Mouse (Mus musculus): Measurements from ENCODE around the gene Fbxw20.
"Not testable (repeated sequence)": the region's sequence is repeated elsewhere in the genome, so short reads cannot be mapped to it uniquely, and the experiment has no call there.

The Fbxw20 gene

DNA sequence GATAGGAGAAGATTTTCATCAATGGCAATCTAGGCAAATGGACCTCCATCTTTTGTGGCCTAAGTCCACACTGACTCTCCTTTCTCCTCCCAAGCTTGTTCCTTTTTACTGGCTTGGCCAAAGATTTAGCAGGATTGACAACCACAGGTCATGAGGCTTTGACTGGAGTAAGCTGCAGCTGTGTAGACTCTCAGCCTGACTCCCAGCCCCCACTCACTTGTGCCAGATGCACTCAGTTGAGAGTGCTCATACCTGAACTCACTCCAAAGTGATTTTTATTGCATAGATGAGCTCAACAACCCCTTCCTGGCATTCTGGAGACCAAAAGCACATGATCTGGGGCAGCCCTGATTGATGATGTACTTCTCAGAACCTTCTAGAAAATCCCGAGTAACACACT, at the start of gene Fbxw20:
Gene Fbxw20 (minus strand): TSS at position 101 of the 400 bp plus-strand sequence.
- DNase-seq: no peak

DNA sequence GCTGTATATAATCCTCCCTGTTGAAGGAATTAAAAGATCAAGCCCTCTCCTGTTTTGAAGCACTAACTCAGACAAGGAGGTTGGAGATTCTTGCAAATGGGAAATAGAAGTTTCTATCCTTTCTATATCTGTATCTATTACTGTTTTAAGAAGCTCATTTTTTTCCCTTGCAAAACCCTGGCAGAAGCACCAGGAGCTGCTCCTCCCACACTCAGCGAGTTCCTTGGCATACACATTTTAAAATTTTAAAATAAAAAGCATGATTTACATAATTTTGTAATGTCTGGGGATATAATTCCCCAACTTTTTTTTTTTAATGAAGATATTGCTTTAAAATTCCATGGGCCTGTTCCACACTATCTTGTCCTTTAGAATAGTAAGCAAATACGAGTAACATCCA, 28.5 kb upstream of the Fbxw20 start:
- no peak for DNase-seq

DNA sequence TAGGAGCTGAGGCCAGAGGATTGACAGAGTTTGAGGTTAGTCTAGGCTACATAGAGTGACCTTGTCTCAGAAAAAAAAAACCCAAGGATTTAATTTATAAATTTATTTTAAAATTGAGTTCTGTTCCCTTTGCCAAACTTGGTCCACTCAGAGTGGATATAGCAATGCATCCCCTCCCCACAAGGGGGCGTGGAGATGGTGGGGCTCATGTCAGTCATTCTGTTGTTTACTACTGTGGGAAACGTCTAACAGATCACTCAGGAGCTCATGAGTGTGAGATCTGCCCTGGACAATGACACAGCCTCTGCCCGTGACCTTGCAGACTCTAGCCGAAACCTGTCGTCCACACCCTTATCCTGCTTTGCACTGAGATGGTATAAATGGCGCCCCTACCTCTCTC, 16.1 kb downstream of the Fbxw20 start:
- DNase-seq: no peak

DNA sequence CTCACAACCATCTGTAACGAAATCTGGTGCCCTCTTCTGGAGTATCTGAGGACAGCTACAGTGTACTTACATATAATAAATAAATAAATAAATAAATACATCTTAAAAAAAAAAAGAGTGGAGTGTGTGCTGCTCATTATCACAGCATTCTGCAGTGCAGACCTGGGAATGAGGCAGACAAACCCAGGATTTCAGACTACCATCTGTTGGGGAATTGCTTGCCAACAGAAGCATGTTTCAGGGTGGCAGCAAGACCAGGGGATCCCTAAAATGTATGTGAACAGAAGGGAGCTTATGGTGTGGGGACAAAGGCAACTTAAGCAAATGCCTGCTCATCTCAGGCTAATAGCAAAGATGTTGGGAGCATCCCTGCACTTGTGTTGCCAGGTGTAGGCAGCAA, 33.2 kb downstream of the Fbxw20 start:
- not testable (repeated sequence) for DNase-seq

DNA sequence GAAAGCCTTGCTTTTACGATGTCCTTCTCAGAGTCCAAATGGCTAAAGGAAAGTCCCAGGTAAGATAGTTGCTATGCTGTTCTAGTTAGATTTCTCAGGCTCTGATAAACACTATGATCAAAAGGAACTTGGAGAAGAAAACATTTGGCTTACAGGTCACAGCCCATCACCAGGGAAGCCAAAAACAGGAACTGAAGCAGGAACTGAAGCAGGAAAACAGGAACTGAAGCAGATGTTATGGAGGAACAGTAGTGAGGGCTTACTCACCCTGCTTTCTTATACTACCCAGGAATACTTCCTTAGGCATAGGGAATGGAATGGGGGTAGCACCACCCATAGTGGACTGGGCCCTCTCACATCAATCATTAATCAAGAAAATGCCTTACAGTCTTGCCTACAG, 34.2 kb downstream of the Fbxw20 start:
- DNase-seq: no peak

DNA sequence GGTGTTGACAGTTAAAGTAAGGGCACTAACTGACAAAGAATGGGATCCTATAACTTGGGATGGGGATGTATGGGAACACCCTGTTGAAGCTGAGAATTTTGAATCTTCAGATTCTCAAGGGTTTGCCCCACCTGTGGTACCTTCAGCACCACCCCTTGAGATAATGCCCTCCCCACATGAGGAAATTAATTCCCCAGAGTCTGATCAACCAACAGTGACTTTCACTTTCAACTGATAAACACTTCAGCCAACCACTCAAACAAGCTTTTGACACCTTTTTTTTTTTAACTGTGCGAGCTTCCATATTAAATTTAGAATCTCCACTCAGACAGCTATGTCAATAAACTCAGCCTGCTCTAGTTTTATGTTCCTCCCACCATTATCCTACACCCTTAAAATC, 35.2 kb downstream of the Fbxw20 start:
- no peak for DNase-seq

DNA sequence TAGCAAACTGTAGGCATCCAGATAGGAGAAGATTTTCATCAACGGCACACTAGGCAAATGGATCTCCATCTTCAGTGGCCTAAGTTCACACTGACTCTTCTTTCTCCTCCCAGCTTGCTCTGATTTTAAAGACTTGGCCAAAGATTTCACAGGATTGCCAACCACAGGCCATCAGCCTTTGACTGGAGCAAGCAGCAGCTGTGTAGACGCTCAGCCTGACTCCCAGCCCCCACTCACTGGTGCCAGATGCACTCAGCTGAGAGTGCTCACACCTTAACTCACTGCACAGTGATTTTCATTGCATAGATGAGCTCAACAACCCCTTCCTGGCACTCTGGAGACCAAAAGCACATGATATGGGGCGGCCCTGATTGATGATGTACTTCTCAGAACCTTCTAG, 38.7 kb downstream of the Fbxw20 start, which contains the start of gene Fbxw13:
Gene Fbxw13 (minus strand): TSS at position 101 of the 400 bp plus-strand sequence.
- not testable (repeated sequence) for DNase-seq

DNA sequence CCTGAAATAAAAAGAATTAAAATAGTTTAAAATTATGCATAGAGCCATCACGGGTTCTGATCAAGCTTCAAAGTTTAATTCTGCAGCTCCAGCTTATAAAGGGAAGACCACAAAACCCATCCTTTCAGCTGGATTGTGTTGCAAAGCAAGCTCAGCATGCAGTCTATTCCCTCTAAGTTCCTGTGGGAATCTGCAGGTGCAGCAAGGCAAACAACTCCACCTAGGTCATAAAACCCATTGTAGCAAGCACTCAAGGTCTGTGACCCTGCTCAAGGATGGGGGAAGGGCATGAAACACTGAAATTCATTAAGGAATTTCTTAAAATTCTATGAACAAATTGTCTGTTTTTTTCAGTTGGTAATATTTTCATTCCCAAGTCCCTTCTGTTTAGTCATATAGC, 57.3 kb downstream of the Fbxw20 start:
- no peak for DNase-seq

DNA sequence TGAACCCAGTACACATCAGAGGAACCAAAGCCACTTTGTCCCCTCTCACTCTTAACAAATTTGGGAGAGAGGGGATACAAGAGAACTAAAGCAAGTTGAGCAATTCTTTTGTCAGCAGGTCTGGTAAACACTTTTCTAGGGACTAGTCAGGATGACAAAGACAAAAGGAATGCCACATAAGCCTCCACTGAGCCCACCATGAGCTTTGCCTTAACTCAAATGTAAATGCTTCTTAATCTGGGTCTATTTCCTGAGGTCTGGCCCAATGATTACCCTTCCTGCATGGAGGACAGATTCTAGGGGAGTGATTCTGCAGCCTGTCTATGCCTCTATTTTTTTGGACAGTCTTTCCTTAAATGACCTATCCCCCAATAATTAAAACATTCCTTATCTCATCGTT, 58.3 kb downstream of the Fbxw20 start:
- no peak for DNase-seq

Measured in cerebellum, adult 9-11 months (tissue).